Mouse (Mus musculus): Measurements from ENCODE around the gene Aup1. TPM values are rescaled to one million over a fixed set of nuclear protein-coding genes. Genes with fewer than 3 reads are reported as not detected.

Gene Aup1
- polyA plus RNA-seq, 1 experiment: 582 TPM

- no peak overlapping the region for H3K27ac ChIP-seq (ENCODE audit: insufficient read depth, low read length)
Measured at GRCm38 (mm10) chr6:83011255-83011654, 43.1 kb upstream of the Aup1 start.

GRCm38 (mm10) chr6:83011756-83012155, 42.6 kb upstream of the Aup1 start:
- peaks cover 6% of the 10 kb centered on the region; the same call in 1 of the 2 replicates for H3K4me1 ChIP-seq (ENCODE audit: control insufficient read depth, insufficient read depth, insufficient read length)
- no peaks in the 10 kb centered on the region for H3K36me3 ChIP-seq (ENCODE audit: control insufficient read depth, insufficient read depth, low read length)
- H3K27ac ChIP-seq (ENCODE audit: insufficient read depth, low read length): no peak overlapping the region
- no peak for DNase-seq (ENCODE audit: low read depth in 1 of 2, low spot score in 2 of 2)
- 79% methylated on average over 6 of the region's 6 CpGs for WGBS
- no peak overlapping the region for H3K4me3 ChIP-seq (ENCODE audit: extremely low read depth, insufficient read depth, insufficient read length)
- no peak for TF ChIP-seq CTCF (IDR thresholded peaks at IDR 0.05; ENCODE audit: extremely low read depth, insufficient read depth, insufficient read length, insufficient replicate concordance)
- no peak for TF ChIP-seq POLR2A (IDR thresholded peaks at IDR 0.05; ENCODE audit: low read depth, low read length)
- no peaks in the 10 kb centered on the region for H3K27me3 ChIP-seq (ENCODE audit: control insufficient read depth, insufficient read depth, low read length)

More at GRCm38 (mm10) chr6:83011255-83011654, 43.1 kb upstream of the Aup1 start:
- Histone ChIP-seq H3K36me3 (ENCODE audit: control insufficient read depth, insufficient read depth, low read length) (no peaks in the 10 kb centered on the region), H3K4me1 (ENCODE audit: control insufficient read depth, insufficient read depth, insufficient read length) (peaks cover 6% of the 10 kb centered on the region; the same call in 1 of the 2 replicates), H3K27me3 (ENCODE audit: control insufficient read depth, insufficient read depth, low read length) (no peaks in the 10 kb centered on the region), H3K4me3 (ENCODE audit: extremely low read depth, insufficient read depth, insufficient read length) (no peak overlapping the region)
- no peak for DNase-seq (ENCODE audit: low read depth in 1 of 2, low spot score in 2 of 2)
- TF ChIP-seq POLR2A (IDR thresholded peaks at IDR 0.05; ENCODE audit: low read depth, low read length): no peak
- TF ChIP-seq CTCF (IDR thresholded peaks at IDR 0.05; ENCODE audit: extremely low read depth, insufficient read depth, insufficient read length, insufficient replicate concordance): no peak
- 55% methylated on average over 7 of the region's 7 CpGs for WGBS

DNA sequence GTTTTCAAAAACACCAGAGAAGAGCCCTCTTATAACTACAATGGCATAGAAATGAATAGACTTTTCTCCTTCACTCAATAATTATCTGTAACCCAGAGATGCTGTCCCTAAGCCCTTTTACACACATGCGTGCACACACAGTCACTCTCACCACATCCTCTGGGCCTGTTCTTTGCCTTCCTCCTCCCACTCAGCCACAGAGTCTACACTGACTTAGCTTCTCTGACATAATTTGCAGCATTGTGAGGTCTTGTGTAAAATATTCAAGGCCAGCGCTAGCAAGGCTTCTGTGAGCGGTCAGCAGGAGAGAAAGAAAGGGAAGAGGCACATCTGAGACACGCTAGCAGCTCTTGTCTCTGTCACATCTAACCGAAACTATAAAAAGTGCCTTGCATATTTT, 40.9 kb upstream of the Aup1 start:
- TF ChIP-seq CTCF (IDR thresholded peaks at IDR 0.05; ENCODE audit: extremely low read depth, insufficient read depth, insufficient read length, insufficient replicate concordance): no peak
- no peak for TF ChIP-seq POLR2A (IDR thresholded peaks at IDR 0.05; ENCODE audit: low read depth, low read length)
- Histone ChIP-seq H3K27me3 (ENCODE audit: control insufficient read depth, insufficient read depth, low read length) (no peaks in the 10 kb centered on the region), H3K27ac (ENCODE audit: insufficient read depth, low read length) (peak overlapping the region; percentile 65), H3K4me1 (ENCODE audit: control insufficient read depth, insufficient read depth, insufficient read length) (peaks cover 6% of the 10 kb centered on the region; the same call in 1 of the 2 replicates), H3K4me3 (ENCODE audit: extremely low read depth, insufficient read depth, insufficient read length) (no peak overlapping the region), H3K36me3 (ENCODE audit: control insufficient read depth, insufficient read depth, low read length) (no peaks in the 10 kb centered on the region)
- WGBS: 17% methylated on average over 5 of the region's 5 CpGs
- DNase-seq (ENCODE audit: low read depth in 1 of 2, low spot score in 2 of 2): peak in 1 of 2 experiments; percentile 39

DNA sequence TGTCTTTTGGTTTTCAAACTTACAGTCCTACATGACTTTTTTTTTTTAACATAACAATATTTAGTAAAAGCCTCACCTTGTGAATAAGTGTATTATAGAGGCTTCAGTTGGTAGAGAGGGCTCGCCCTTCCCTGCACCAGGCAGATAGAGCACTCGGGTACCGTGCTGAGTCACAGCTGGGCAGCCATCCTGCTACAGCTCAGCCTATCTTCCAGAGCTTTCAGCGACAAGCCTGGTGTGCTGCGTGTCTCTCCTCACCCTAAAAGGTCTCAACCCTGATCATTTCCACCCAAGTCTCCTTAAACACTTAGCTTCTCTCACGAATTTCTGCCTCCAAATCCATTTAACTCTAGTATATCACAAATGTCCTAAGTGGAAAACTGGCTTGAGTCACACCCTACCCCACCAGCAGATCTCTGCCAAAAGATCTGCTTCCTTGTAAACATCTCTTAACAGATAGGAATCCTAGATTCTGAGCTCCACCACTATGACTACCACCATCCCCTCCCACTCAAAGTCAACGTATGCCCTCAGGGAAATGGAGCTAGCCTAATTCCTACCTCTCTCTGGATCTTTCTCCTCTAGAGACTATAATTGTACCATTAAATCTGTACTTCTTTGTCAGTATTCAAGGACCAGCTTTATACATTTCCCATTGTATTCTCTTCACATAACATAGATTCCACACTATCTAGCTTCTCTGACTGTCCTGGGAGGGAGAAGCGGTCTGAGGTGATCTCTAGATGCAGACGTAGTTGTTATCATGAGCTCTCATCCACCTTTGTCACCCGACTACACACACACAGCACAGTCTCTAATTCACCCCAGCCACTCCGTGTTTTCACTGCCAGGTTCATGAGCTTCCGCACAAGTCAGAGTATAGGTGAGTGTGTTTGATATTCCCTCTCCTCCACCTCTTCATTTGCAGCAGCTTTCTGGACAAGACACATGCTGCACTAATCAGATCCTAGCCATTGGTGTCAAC, 39.5 kb upstream of the Aup1 start:
- Histone ChIP-seq H3K4me1 (ENCODE audit: control insufficient read depth, insufficient read depth, insufficient read length) (peaks cover 6% of the 10 kb centered on the region; the same call in 1 of the 2 replicates), H3K36me3 (ENCODE audit: control insufficient read depth, insufficient read depth, low read length) (no peaks in the 10 kb centered on the region), H3K27me3 (ENCODE audit: control insufficient read depth, insufficient read depth, low read length) (no peaks in the 10 kb centered on the region), H3K27ac (ENCODE audit: insufficient read depth, low read length) (peak overlapping the region; percentile 37), H3K4me3 (ENCODE audit: extremely low read depth, insufficient read depth, insufficient read length) (no peak overlapping the region)
- DNase-seq (ENCODE audit: low read depth in 1 of 2, low spot score in 2 of 2): no peak
- no peak for TF ChIP-seq CTCF (IDR thresholded peaks at IDR 0.05; ENCODE audit: extremely low read depth, insufficient read depth, insufficient read length, insufficient replicate concordance)
- no peak for TF ChIP-seq POLR2A (IDR thresholded peaks at IDR 0.05; ENCODE audit: low read depth, low read length)
- 62% methylated on average over 12 of the region's 12 CpGs for WGBS

GRCm38 (mm10) chr6:83015749-83016148, 38.6 kb upstream of the Aup1 start:
- Histone ChIP-seq H3K27me3 (ENCODE audit: control insufficient read depth, insufficient read depth, low read length) (no peaks in the 10 kb centered on the region), H3K27ac (ENCODE audit: insufficient read depth, low read length) (no peak overlapping the region), H3K4me3 (ENCODE audit: extremely low read depth, insufficient read depth, insufficient read length) (no peak overlapping the region), H3K36me3 (ENCODE audit: control insufficient read depth, insufficient read depth, low read length) (no peaks in the 10 kb centered on the region), H3K4me1 (ENCODE audit: control insufficient read depth, insufficient read depth, insufficient read length) (peaks cover 4% of the 10 kb centered on the region; the same call in 1 of the 2 replicates)
- TF ChIP-seq POLR2A (IDR thresholded peaks at IDR 0.05; ENCODE audit: low read depth, low read length) (no peak), CTCF (IDR thresholded peaks at IDR 0.05; ENCODE audit: extremely low read depth, insufficient read depth, insufficient read length, insufficient replicate concordance) (no peak)
- no peak for DNase-seq (ENCODE audit: low read depth in 1 of 2, low spot score in 2 of 2)
- WGBS: 92% methylated on average over 2 of the region's 2 CpGs

- no peaks in the 10 kb centered on the region for H3K36me3 ChIP-seq (ENCODE audit: control insufficient read depth, insufficient read depth, low read length)
- H3K4me3 ChIP-seq (ENCODE audit: extremely low read depth, insufficient read depth, insufficient read length): no peak overlapping the region
- DNase-seq (ENCODE audit: low read depth in 1 of 2, low spot score in 2 of 2): no peak
- no peaks in the 10 kb centered on the region; the same call in 1 of the 2 replicates for H3K4me1 ChIP-seq (ENCODE audit: control insufficient read depth, insufficient read depth, insufficient read length)
- H3K27ac ChIP-seq (ENCODE audit: insufficient read depth, low read length): peak overlapping the region; percentile 24; the same call in 1 of the 2 replicates
- 62% methylated on average over 3 of the region's 3 CpGs for WGBS
- no peaks in the 10 kb centered on the region for H3K27me3 ChIP-seq (ENCODE audit: control insufficient read depth, insufficient read depth, low read length)
- TF ChIP-seq POLR2A (IDR thresholded peaks at IDR 0.05; ENCODE audit: low read depth, low read length) (no peak), CTCF (IDR thresholded peaks at IDR 0.05; ENCODE audit: extremely low read depth, insufficient read depth, insufficient read length, insufficient replicate concordance) (no peak)
Measured at GRCm38 (mm10) chr6:83017190-83017589, 37.1 kb upstream of the Aup1 start.
